Mouse (Mus musculus) cortical plate, adult 2 months (tissue): ENCODE results near the gene Cnot10. TPM values are rescaled to one million over a fixed set of nuclear protein-coding genes. Genes with fewer than 3 reads are reported as not detected.

Source experiments
- H3K27ac ChIP-seq: fragments of 200-500 bp; 2 replicates; pipeline ENCODE4 v1.5.1; 2012; ENCODE audit warnings: low read length, control low read depth, inconsistent platforms; ENCODE audit not compliant: insufficient read depth
- H3K4me1 ChIP-seq: fragments of 200-500 bp; 2 replicates; pipeline ENCODE4 v1.6.1; 2011; ENCODE audit warnings: low read length; ENCODE audit not compliant: control insufficient read depth, insufficient read depth
- H3K4me3 ChIP-seq: fragments of 200-500 bp; 2 replicates; pipeline ENCODE4 v1.5.1; 2011; ENCODE audit warnings: mild to moderate bottlenecking, low read length, control low read depth; ENCODE audit not compliant: insufficient read depth
- CTCF ChIP-seq: fragments of 200-500 bp; IDR thresholded peaks from 2 replicates; pipeline ENCODE4 v1.5.1; 2011; ENCODE audit warnings: mild to moderate bottlenecking, control low read depth, low read length; ENCODE audit not compliant: insufficient read depth; ENCODE audit errors: extremely low read depth
- POLR2A ChIP-seq: fragments of 200-500 bp; IDR thresholded peaks from 2 replicates; pipeline ENCODE4 v1.6.1; 2011; ENCODE audit warnings: mild to moderate bottlenecking, low read length, control low read depth; ENCODE audit not compliant: insufficient read depth; ENCODE audit errors: extremely low read depth
- polyA plus RNA-seq: library from polyadenylated mRNA; depleted of rRNA; stranded (reverse); fragments of >200 nt; gene quantifications from 2 replicates; pipeline ENCODE4 v1.2.3, GENCODE M21; 2012

Cnot10 gene
- polyA plus RNA-seq, 1 experiment = 82.6 TPM

GRCm38 (mm10) chr9:114554355-114554979, 85.5 kb downstream of the Cnot10 start:
- no peak for TF ChIP-seq CTCF
- TF ChIP-seq POLR2A = no peak
- Histone ChIP-seq H3K4me1 (no peaks in the 10 kb centered on the region), H3K4me3 (no peak overlapping the region), H3K27ac (no peak overlapping the region)

- TF ChIP-seq POLR2A = no peak
- no peak for TF ChIP-seq CTCF
- Histone ChIP-seq H3K4me1 (no peaks in the 10 kb centered on the region), H3K27ac (no peak overlapping the region), H3K4me3 (no peak overlapping the region)
Measured at GRCm38 (mm10) chr9:114553828-114554227, 86.2 kb downstream of the Cnot10 start.

GRCm38 (mm10) chr9:114550033-114550432, 90.0 kb downstream of the Cnot10 start:
- no peak for TF ChIP-seq POLR2A
- H3K4me3 ChIP-seq = no peak overlapping the region
- no peak overlapping the region for H3K27ac ChIP-seq
- H3K4me1 ChIP-seq = no peaks in the 10 kb centered on the region

- no peak overlapping the region for H3K27ac ChIP-seq
- H3K4me1 ChIP-seq = no peaks in the 10 kb centered on the region
- no peak overlapping the region for H3K4me3 ChIP-seq
- TF ChIP-seq CTCF = no peak
- TF ChIP-seq POLR2A = no peak
Measured at GRCm38 (mm10) chr9:114549117-114549516, 90.9 kb downstream of the Cnot10 start.

GRCm38 (mm10) chr9:114548496-114548895, 91.5 kb downstream of the Cnot10 start:
- H3K4me3 ChIP-seq = no peak overlapping the region
- TF ChIP-seq CTCF = no peak
- TF ChIP-seq POLR2A = no peak
- no peak overlapping the region for H3K27ac ChIP-seq
- H3K4me1 ChIP-seq = no peaks in the 10 kb centered on the region

- Histone ChIP-seq H3K4me1 (no peaks in the 10 kb centered on the region), H3K27ac (no peak overlapping the region), H3K4me3 (no peak overlapping the region)
- TF ChIP-seq POLR2A (no peak), CTCF (no peak)
Measured at GRCm38 (mm10) chr9:114547643-114548077, 92.3 kb downstream of the Cnot10 start.

GRCm38 (mm10) chr9:114546765-114547164, 93.2 kb downstream of the Cnot10 start:
- TF ChIP-seq POLR2A (no peak), CTCF (no peak)
- Histone ChIP-seq H3K4me1 (no peaks in the 10 kb centered on the region), H3K27ac (no peak overlapping the region), H3K4me3 (no peak overlapping the region)

- no peaks in the 10 kb centered on the region for H3K4me1 ChIP-seq
- TF ChIP-seq CTCF (no peak), POLR2A (no peak)
- H3K27ac ChIP-seq = no peak overlapping the region
- no peak overlapping the region for H3K4me3 ChIP-seq
Measured at GRCm38 (mm10) chr9:114544754-114545393, 95.1 kb downstream of the Cnot10 start.

GRCm38 (mm10) chr9:114543882-114544753, 95.9 kb downstream of the Cnot10 start:
- Histone ChIP-seq H3K27ac (no peak overlapping the region), H3K4me1 (no peaks in the 10 kb centered on the region), H3K4me3 (no peak overlapping the region)
- TF ChIP-seq CTCF (no peak), POLR2A (no peak)
